23 mouse cellular contexts compared by ENCODE assay signal in genomic region chr11:65341683-65342440, GRCm38 (mm10).
DNase-seq lines count a peak whose midpoint lies in the region; ATAC-seq and TF ChIP-seq lines count a peak whose summit lies in the region.
"Had no signal": no experiment of that assay in that cellular context is flagged by ENCODE, and none has a peak within 500 bp of the region (broad histone marks: within the 10 kb centered on the region; RNA-seq: fewer than 3 reads in every experiment).

No protein-coding gene starts in this region.

- no peak overlapping the region for H3K27ac ChIP-seq in gastrocnemius, adult 2 months
- no peak overlapping the region for H3K27ac ChIP-seq in kidney, postnatal 0 days
- no peak overlapping the region for H3K27ac ChIP-seq in kidney, embryonic 16.5 days (ENCODE audit: low read length)
- no peak overlapping the region for H3K27ac ChIP-seq in lung, postnatal 0 days (ENCODE audit: low read length)
- no peak overlapping the region for H3K27ac ChIP-seq in stomach, postnatal 0 days (replicated peaks)
- H3K27ac ChIP-seq: embryonic facial prominence, embryonic 13.5 days; forebrain, embryonic 12.5 days; heart, embryonic 15.5 days; hindbrain, embryonic 10.5 days; limb, embryonic 15.5 days; midbrain, embryonic 12.5 days; stomach, embryonic 15.5 days had no signal

- DNase-seq in gastrocnemius, adult 2 months, result no peak
- no peak for DNase-seq in gastrocnemius, adult 18-20 months (ENCODE audit: low spot score)
- no peak for DNase-seq in kidney, postnatal 0 days (ENCODE audit: low spot score)
- DNase-seq in lung, postnatal 0 days (ENCODE audit: low spot score), result peak; percentile 73
- no peak for DNase-seq in lung, postnatal 36 days
- no peak for DNase-seq in stomach, postnatal 0 days (ENCODE audit: low spot score)
- no peak for DNase-seq in heart, postnatal 14 days
- DNase-seq: cerebellum, adult 18-20 months; cerebellum, postnatal 14 days; gastrocnemius, postnatal 36 days; left cerebral cortex, postnatal 4 days; lung, adult 18-20 months; thymus, adult 18-20 months; thymus, postnatal 36 days had no signal

- intact Hi-C loops in gastrocnemius, adult 2 months (cut with DNase I), result no loop called here
- intact Hi-C loops in heart, postnatal 14 days (cut with DNase I), result no loop called here

- H3K36me3 ChIP-seq in kidney, postnatal 0 days (ENCODE audit: insufficient read depth, low read length), result no peaks in the 10 kb centered on the region
- no peaks in the 10 kb centered on the region for H3K36me3 ChIP-seq in kidney, embryonic 16.5 days (ENCODE audit: insufficient read depth, low read length)
- no peaks in the 10 kb centered on the region for H3K36me3 ChIP-seq in lung, postnatal 0 days (ENCODE audit: insufficient read depth, low read length)
- no peaks in the 10 kb centered on the region for H3K36me3 ChIP-seq in stomach, postnatal 0 days (ENCODE audit: control insufficient read depth, insufficient read depth, low read length)
- H3K36me3 ChIP-seq: embryonic facial prominence, embryonic 13.5 days; forebrain, embryonic 12.5 days; heart, embryonic 15.5 days; hindbrain, embryonic 10.5 days; limb, embryonic 15.5 days; midbrain, embryonic 12.5 days; stomach, embryonic 15.5 days had no signal

- no peaks in the 10 kb centered on the region for H3K4me1 ChIP-seq in kidney, postnatal 0 days (replicated peaks; ENCODE audit: insufficient read depth, low read length)
- H3K4me1 ChIP-seq in kidney, embryonic 16.5 days (ENCODE audit: insufficient read depth, low read length), result 0 out of 2 replicates have a peak, but pooled peaks cover 5% of the 10 kb centered on the region
- H3K4me1 ChIP-seq in lung, postnatal 0 days (ENCODE audit: insufficient read depth, low read depth, low read length), result no peaks in the 10 kb centered on the region
- no peaks in the 10 kb centered on the region for H3K4me1 ChIP-seq in stomach, postnatal 0 days (replicated peaks; ENCODE audit: control insufficient read depth, insufficient read depth)
- H3K4me1 ChIP-seq: embryonic facial prominence, embryonic 13.5 days; forebrain, embryonic 12.5 days; hindbrain, embryonic 10.5 days; limb, embryonic 15.5 days; midbrain, embryonic 12.5 days; stomach, embryonic 15.5 days had no signal

- TF ChIP-seq EP300 in lung, postnatal 0 days (IDR thresholded peaks at IDR 0.05), result no peak
- TF ChIP-seq EP300 in stomach, postnatal 0 days (optimal IDR thresholded peaks at IDR 0.05), result no peak

- ATAC-seq in kidney, postnatal 0 days (replicated peaks; ENCODE audit: low FRiP score, low read depth), result no peak
- no peak for ATAC-seq in kidney, embryonic 16.5 days (ENCODE audit: low FRiP score, low TSS enrichment)
- ATAC-seq in lung, postnatal 0 days, result 0 out of 2 replicates have a peak, but pooled peaks have one; percentile 37
- ATAC-seq in stomach, postnatal 0 days (ENCODE audit: low FRiP score, low TSS enrichment), result no peak

- no peak overlapping the region for H3K4me3 ChIP-seq in gastrocnemius, adult 2 months
- H3K4me3 ChIP-seq in kidney, postnatal 0 days (replicated peaks; ENCODE audit: low read depth, low read length), result no peak overlapping the region
- no peak overlapping the region for H3K4me3 ChIP-seq in kidney, embryonic 16.5 days (ENCODE audit: low read length)
- H3K4me3 ChIP-seq in lung, postnatal 0 days (ENCODE audit: low read depth, low read length), result no peak overlapping the region
- no peak overlapping the region for H3K4me3 ChIP-seq in stomach, postnatal 0 days (ENCODE audit: low read depth, low read length)
- H3K4me3 ChIP-seq: embryonic facial prominence, embryonic 13.5 days; erythroblast, embryonic 14.5 days; forebrain, embryonic 12.5 days; heart, embryonic 15.5 days; hindbrain, embryonic 10.5 days; limb, embryonic 15.5 days; midbrain, embryonic 12.5 days; stomach, embryonic 15.5 days had no signal

- no peak overlapping the region for H3K4me2 ChIP-seq in kidney, postnatal 0 days (ENCODE audit: low read length)
- no peak overlapping the region for H3K4me2 ChIP-seq in kidney, embryonic 16.5 days (replicated peaks; ENCODE audit: low read depth, low read length)
- no peak overlapping the region for H3K4me2 ChIP-seq in lung, postnatal 0 days (replicated peaks; ENCODE audit: low read depth, low read length)
- H3K4me2 ChIP-seq in stomach, postnatal 0 days (replicated peaks; ENCODE audit: low read depth), result no peak overlapping the region
- H3K4me2 ChIP-seq: embryonic facial prominence, embryonic 13.5 days; forebrain, embryonic 12.5 days; heart, embryonic 15.5 days; limb, embryonic 15.5 days; midbrain, embryonic 12.5 days; stomach, embryonic 15.5 days had no signal

- H3K9ac ChIP-seq in kidney, postnatal 0 days (ENCODE audit: low read depth, low read length), result no peak overlapping the region
- H3K9ac ChIP-seq in kidney, embryonic 16.5 days (replicated peaks; ENCODE audit: low read length), result no peak overlapping the region
- no peak overlapping the region for H3K9ac ChIP-seq in lung, postnatal 0 days (replicated peaks; ENCODE audit: low read depth)
- no peak overlapping the region for H3K9ac ChIP-seq in stomach, postnatal 0 days (ENCODE audit: low read length)
- H3K9ac ChIP-seq: embryonic facial prominence, embryonic 13.5 days; forebrain, embryonic 12.5 days; heart, embryonic 15.5 days; limb, embryonic 15.5 days; midbrain, embryonic 12.5 days; stomach, embryonic 15.5 days had no signal

- 84% methylated on average over 8 of the region's 8 CpGs for WGBS in kidney, postnatal 0 days
- 81% methylated on average over 8 of the region's 8 CpGs for WGBS in kidney, embryonic 16.5 days
- 60% methylated on average over 8 of the region's 8 CpGs for WGBS in lung, postnatal 0 days
- WGBS in stomach, postnatal 0 days, result 70% methylated on average over 8 of the region's 8 CpGs

- peak; percentile 7; the same call in 1 of the 2 replicates for TF ChIP-seq CTCF in gastrocnemius, adult 2 months (IDR thresholded peaks at IDR 0.05)
- 0 out of 2 replicates have a peak, but pooled peaks have one; percentile 7 for TF ChIP-seq CTCF in kidney, postnatal 0 days (IDR thresholded peaks at IDR 0.05; ENCODE audit: low read depth)
- peak; percentile 37 for TF ChIP-seq CTCF in lung, postnatal 0 days (IDR thresholded peaks at IDR 0.05)
- peak; percentile 22; the same call in 1 of the 2 replicates for TF ChIP-seq CTCF in stomach, postnatal 0 days (IDR thresholded peaks at IDR 0.05; ENCODE audit: low read depth)

- no peaks in the 10 kb centered on the region for H3K9me3 ChIP-seq in kidney, postnatal 0 days (replicated peaks; ENCODE audit: low read length)
- H3K9me3 ChIP-seq in kidney, embryonic 16.5 days (ENCODE audit: low read length), result no peaks in the 10 kb centered on the region
- no peaks in the 10 kb centered on the region for H3K9me3 ChIP-seq in lung, postnatal 0 days (ENCODE audit: low read length)
- H3K9me3 ChIP-seq in stomach, postnatal 0 days (ENCODE audit: control insufficient read depth, low read length), result no peaks in the 10 kb centered on the region
- H3K9me3 ChIP-seq: embryonic facial prominence, embryonic 13.5 days; forebrain, embryonic 12.5 days; heart, embryonic 15.5 days; hindbrain, embryonic 10.5 days; limb, embryonic 15.5 days; midbrain, embryonic 12.5 days; stomach, embryonic 15.5 days had no signal

- H3K27me3 ChIP-seq in kidney, postnatal 0 days (ENCODE audit: insufficient read depth, low read length), result no peaks in the 10 kb centered on the region
- no peaks in the 10 kb centered on the region for H3K27me3 ChIP-seq in kidney, embryonic 16.5 days (ENCODE audit: insufficient read depth, low read length)
- H3K27me3 ChIP-seq in lung, postnatal 0 days (replicated peaks; ENCODE audit: insufficient read depth, low read length), result no peaks in the 10 kb centered on the region
- no peaks in the 10 kb centered on the region for H3K27me3 ChIP-seq in stomach, postnatal 0 days (ENCODE audit: control insufficient read depth, insufficient read depth, low read length)
- H3K27me3 ChIP-seq: embryonic facial prominence, embryonic 13.5 days; forebrain, embryonic 12.5 days; heart, embryonic 15.5 days; limb, embryonic 15.5 days; midbrain, embryonic 12.5 days; stomach, embryonic 15.5 days had no signal
